Mouse (Mus musculus): ENCODE data around the gene Ier2.

GRCm38 (mm10) chr8:84614512-84615223 lies 48.0 kb downstream of the Ier2 start:
- TF ChIP-seq POLR2A (IDR thresholded peaks at IDR 0.05; ENCODE audit: insufficient read length, low read depth) (no peak), POLR2AphosphoS2 (IDR thresholded peaks at IDR 0.05; ENCODE audit: insufficient read length, low read depth) (no peak), MAX (IDR thresholded peaks at IDR 0.05; ENCODE audit: low read depth) (no peak), SRF (IDR thresholded peaks at IDR 0.05; ENCODE audit: control insufficient read depth, insufficient read length, low read depth) (no peak), TCF12 (IDR thresholded peaks at IDR 0.05; ENCODE audit: insufficient read depth, poor library complexity, severe bottlenecking) (no peak), E2F4 (IDR thresholded peaks at IDR 0.05; ENCODE audit: insufficient read depth) (no peak), CEBPB (IDR thresholded peaks at IDR 0.05; ENCODE audit: insufficient read depth, poor library complexity, severe bottlenecking) (no peak), MYOD1 (IDR thresholded peaks at IDR 0.05; ENCODE audit: control insufficient read depth in 1 of 3, insufficient read length in 2 of 3, low read depth in 2 of 3) (peak in 1 of 3 experiments; percentile 52), TCF3 (IDR thresholded peaks at IDR 0.05; ENCODE audit: insufficient read length, low read depth) (no peak), MYOG (IDR thresholded peaks at IDR 0.05; ENCODE audit: control insufficient read depth in 1 of 3, insufficient read depth in 1 of 3, insufficient read length in 2 of 3, low read depth in 2 of 3) (peak in 1 of 3 experiments; percentile 22), USF1 (IDR thresholded peaks at IDR 0.05; ENCODE audit: low read depth) (no peak)

All from myocyte (in vitro differentiated cells).